33 mouse cellular contexts compared by ENCODE assay signal in the genomic region with DNA sequence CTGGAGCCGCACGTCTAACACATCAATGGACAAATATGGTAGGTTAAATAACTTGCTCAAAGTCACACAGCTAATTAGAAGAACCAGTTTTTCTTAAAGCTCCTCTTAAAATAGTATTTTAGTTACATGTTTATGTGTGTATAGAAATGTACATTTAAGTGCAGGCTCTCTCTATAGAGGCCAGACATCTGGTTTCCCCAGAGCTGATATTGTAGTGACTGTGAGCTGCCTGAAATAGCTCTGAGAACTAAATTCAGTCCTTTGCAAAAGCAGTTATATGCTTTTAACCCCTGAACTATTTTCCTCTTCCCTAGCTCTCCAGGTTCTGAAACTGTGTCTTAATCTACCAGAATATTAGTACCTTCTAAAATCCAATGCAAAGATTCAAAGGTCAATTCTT. TPM values are rescaled to one million over a fixed set of nuclear protein-coding genes. Genes with fewer than 3 reads are reported as not detected.
"Had no signal": no experiment of that assay in that cellular context is flagged by ENCODE, and none has a peak within 500 bp of the region (broad histone marks: within the 10 kb centered on the region; RNA-seq: fewer than 3 reads in every experiment).

No protein-coding gene starts in this region.

- DNase-seq: gastrocnemius, adult 2 months; gastrocnemius, postnatal 10 days; gastrocnemius, postnatal 25 days; heart, adult 18-20 months; heart, postnatal 10 days; heart, postnatal 4 days; kidney, adult 11 months; kidney, adult 2 months; kidney, adult 9 months; kidney, postnatal 14 days; kidney, postnatal 36 days; layer of hippocampus, adult 9-11 months; layer of hippocampus, postnatal 36 days; left cerebral cortex, postnatal 4 days had no signal

- H3K27ac ChIP-seq: gastrocnemius, adult 2 months; heart, embryonic 10.5 days; hindbrain, embryonic 10.5 days; hindbrain, embryonic 12.5 days; hindbrain, embryonic 15.5 days; hindbrain, postnatal 0 days; kidney, embryonic 15.5 days; kidney, postnatal 0 days; limb, embryonic 13.5 days; limb, embryonic 15.5 days; liver, embryonic 12.5 days; liver, embryonic 14.5 days had no signal

- H3K4me3 ChIP-seq: gastrocnemius, adult 2 months; heart, embryonic 10.5 days; heart, embryonic 12.5 days; hindbrain, embryonic 10.5 days; hindbrain, embryonic 12.5 days; hindbrain, embryonic 15.5 days; kidney, embryonic 15.5 days; limb, embryonic 13.5 days; limb, embryonic 15.5 days; liver, embryonic 12.5 days had no signal

- H3K9me3 ChIP-seq: heart, embryonic 10.5 days; heart, embryonic 12.5 days; hindbrain, embryonic 10.5 days; hindbrain, embryonic 12.5 days; hindbrain, embryonic 15.5 days; kidney, embryonic 15.5 days; limb, embryonic 13.5 days; limb, embryonic 15.5 days; liver, embryonic 12.5 days had no signal

- H3K9ac ChIP-seq: heart, embryonic 12.5 days; hindbrain, embryonic 12.5 days; hindbrain, embryonic 15.5 days; kidney, embryonic 15.5 days; limb, embryonic 13.5 days; limb, embryonic 15.5 days; liver, embryonic 12.5 days; liver, embryonic 14.5 days had no signal

- ATAC-seq: hindbrain, postnatal 0 days; intestine, embryonic 16.5 days; liver, embryonic 12.5 days had no signal

- H3K36me3 ChIP-seq: heart, embryonic 10.5 days; heart, embryonic 12.5 days; hindbrain, embryonic 10.5 days; hindbrain, embryonic 12.5 days; hindbrain, embryonic 15.5 days; kidney, embryonic 15.5 days; limb, embryonic 13.5 days; limb, embryonic 15.5 days; liver, embryonic 12.5 days had no signal

- H3K4me2 ChIP-seq: heart, embryonic 12.5 days; hindbrain, embryonic 12.5 days; hindbrain, embryonic 15.5 days; kidney, embryonic 15.5 days; limb, embryonic 13.5 days; limb, embryonic 15.5 days; liver, embryonic 12.5 days had no signal

- H3K27me3 ChIP-seq: heart, embryonic 12.5 days; hindbrain, embryonic 12.5 days; hindbrain, embryonic 15.5 days; kidney, embryonic 15.5 days; limb, embryonic 13.5 days; limb, embryonic 15.5 days; liver, embryonic 12.5 days had no signal

RNA-seq across cellular contexts. Expression of a gene that starts 3.2 kb away (rescaled TPM):
- polyA plus RNA-seq: heart, embryonic 10.5 days; heart, embryonic 12.5 days; heart, embryonic 14.5 days; heart, embryonic 16.5 days; hindbrain, embryonic 10.5 days; hindbrain, embryonic 12.5 days; hindbrain, embryonic 15.5 days; intestine, embryonic 14.5 days; intestine, embryonic 16.5 days; kidney, embryonic 15.5 days; kidney, postnatal 0 days; large intestine, adult 2 months; limb, embryonic 11.5 days; limb, embryonic 13.5 days; limb, embryonic 15.5 days; liver, adult 2 months; liver, embryonic 12.5 days; liver, embryonic 14.5 days had no signal
